Mouse (Mus musculus) frontal cortex, adult 2 months (tissue): Measurements from ENCODE around the gene 1600002K03Rik. TPM values are rescaled to one million over a fixed set of nuclear protein-coding genes. Genes with fewer than 3 reads are reported as not detected.

ENCODE experiments used
- DNase-seq, 2 experiments: peaks; one replicate each; pipeline ENCODE4 v3.0.0; 2022; ENCODE audit warnings: low spot score in 1 of 2; ENCODE audit errors: extremely low spot score in 1 of 2
- polyA plus RNA-seq: library from polyadenylated mRNA; depleted of rRNA; stranded (reverse); fragments of >200 nt; gene quantifications from 2 replicates; pipeline ENCODE4 v1.2.3, GENCODE M21; 2012

1600002K03Rik gene
- polyA plus RNA-seq, 1 experiment = 14.3 TPM

DNA sequence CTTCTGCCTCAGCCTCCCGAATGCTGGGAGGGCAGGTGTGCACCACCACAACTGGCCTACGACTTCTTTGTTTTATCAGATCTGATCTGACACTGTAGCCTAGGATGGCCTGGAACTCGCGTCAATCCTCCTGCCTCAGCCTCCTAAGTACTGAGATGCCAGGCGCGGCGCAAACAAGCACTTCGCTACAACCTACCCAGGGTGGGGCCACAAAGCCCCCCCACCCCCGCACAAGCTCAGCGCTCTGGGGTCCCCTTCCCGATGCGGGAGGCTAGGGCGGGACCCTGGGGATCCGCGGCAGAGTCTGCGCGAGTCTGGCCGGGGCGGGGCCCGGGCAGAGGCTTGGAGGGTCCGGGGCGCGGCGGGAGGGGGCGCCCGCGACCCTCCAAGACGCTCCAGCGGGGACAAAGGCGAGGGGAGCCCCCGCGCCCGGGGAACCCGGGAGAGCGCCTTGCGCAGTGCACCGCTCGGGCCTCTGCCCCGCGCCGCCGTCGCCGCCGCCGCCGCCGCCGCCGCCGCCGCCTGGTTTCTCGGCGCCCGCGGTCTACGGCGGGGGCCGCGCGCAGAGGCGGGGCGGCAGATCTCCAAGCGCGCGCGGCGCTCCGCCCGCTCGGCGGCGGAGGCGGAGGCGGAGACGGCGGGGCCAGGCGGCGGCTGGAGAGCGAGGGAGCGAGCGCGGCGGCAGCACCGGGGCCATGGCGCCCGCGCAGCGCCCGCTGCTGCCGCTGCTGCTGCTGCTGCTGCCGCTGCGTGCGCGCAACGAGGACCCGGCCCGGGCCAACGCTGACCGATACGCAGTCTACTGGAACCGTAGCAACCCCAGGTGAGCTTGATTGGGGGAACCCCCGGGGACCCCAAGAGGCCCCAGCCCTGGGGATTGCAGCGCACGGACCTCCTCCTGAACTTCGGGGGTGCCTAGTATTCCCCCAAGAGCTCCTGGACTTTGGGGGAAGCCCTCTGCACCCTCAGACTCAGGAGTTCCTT is 6.6 kb downstream of the 1600002K03Rik start, which contains the start of gene Efna2:
TSS of gene Efna2 (plus strand) at position 415 of the 984 bp plus-strand sequence.
- DNase-seq = no peak

DNA sequence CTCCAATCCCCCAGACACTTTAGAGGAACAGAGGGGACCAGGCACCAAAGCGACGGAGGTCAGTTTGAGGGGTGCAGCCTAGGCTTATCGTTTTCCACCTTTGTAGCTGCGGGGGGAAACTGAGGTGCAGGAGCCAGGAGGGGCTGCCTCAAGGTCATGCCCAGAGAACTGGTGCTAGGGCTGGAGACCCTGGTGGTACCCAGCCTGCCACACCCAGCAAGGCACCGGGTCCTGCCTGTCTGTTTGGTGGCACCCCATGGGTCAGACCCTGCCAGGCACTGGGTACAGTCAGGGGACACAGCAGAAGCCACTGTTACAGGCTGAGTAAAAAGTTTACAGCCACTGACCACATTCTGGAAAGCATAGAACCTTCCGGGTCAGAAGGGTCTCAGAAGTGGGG is 7.5 kb downstream of the 1600002K03Rik start:
- no peak for DNase-seq

DNA sequence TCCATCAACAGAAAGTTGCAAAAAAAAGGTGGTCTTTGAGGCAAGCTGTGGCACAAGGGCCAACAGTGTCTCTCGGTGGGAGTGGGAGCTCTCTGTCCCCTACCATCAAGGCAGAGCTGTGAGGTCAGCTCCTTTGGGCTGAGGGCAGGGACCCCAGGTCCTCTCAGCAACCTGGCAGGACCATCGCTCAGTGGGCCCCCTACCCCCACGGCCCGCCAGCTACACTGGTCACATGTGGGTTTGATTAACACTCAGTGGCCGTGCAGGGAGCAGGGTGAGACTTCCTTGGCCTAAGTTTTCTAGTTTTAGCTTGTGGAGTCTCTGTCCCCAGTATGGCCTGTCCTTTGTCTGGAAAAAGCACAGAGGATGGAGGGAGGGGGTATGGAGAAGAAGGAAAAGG is 8.1 kb downstream of the 1600002K03Rik start:
- DNase-seq = no peak

DNA sequence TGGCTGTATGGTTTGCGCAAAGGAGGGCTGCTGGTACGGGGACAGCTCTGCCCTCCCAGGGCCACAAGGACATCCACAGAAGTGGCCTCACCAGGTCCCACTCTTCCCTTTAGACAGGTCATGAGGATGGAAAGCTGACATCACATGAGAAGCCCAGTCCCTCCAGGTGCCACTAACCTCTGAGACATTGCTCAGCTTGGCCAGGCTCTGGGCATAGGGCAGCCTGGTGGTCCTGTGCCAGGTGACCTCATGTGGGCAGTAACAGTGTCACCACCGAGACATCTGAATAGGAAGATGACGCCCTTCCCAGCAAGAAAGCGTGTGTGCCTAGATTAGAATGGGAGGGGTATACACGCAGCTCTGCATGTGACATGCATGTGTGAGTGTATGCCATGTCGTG is 9.8 kb downstream of the 1600002K03Rik start:
- no peak for DNase-seq

DNA sequence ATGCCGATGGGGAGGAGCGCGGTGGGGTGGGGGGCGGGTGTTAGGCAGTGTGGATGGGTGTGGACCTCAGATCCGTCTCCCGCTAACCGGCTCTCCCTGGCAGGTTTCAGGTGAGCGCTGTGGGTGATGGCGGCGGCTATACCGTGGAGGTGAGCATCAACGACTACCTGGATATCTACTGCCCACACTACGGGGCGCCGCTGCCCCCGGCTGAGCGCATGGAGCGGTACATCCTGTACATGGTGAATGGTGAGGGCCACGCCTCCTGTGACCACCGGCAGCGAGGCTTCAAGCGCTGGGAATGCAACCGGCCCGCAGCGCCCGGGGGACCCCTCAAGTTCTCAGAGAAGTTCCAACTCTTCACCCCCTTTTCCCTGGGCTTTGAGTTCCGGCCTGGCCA is 13.9 kb downstream of the 1600002K03Rik start:
- no peak for DNase-seq

DNA sequence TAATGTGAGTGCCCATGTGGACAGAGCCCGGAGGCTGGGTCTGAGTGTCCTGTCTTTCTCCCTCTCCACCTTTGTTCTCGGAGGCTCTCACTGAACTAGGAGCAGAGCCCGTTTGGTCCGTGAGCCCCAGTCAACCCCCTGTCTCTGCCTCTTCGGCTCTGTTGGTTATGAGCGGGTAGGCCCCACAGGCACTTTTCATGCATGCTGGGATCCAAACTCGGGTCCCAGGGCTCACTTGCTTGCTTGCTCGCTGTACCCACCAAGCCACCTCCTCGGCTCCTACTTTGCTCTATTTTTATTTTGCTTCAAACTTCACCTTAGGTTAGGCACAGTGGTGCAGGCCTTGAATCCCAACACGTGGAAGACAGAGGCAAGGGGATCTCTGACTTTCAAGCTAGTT is 15.0 kb downstream of the 1600002K03Rik start:
- no peak for DNase-seq

DNA sequence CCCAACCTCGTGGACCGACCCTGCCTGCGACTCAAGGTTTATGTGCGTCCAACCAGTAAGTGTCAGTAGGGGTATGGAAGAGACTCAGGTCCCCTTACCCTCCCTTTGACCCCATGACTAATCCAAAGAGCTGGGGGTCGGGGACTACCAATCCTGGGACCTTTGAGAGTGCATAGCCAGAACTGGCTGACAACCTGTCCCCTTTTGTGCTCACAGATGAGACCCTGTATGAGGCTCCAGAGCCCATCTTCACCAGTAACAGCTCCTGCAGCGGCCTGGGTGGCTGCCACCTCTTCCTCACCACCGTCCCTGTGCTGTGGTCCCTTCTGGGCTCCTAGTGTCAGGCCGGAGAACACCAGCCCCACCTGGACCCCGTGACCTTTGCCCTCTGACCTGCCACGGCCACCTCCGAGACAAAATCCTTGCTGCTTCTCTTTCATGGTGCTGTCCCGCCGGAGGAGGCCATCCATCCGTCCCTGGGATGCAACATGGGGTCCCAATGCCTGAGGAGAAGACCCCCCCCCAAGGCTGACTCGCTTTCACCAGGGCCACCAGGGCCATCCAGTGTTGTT is 15.8 kb downstream of the 1600002K03Rik start:
- DNase-seq = no peak

DNA sequence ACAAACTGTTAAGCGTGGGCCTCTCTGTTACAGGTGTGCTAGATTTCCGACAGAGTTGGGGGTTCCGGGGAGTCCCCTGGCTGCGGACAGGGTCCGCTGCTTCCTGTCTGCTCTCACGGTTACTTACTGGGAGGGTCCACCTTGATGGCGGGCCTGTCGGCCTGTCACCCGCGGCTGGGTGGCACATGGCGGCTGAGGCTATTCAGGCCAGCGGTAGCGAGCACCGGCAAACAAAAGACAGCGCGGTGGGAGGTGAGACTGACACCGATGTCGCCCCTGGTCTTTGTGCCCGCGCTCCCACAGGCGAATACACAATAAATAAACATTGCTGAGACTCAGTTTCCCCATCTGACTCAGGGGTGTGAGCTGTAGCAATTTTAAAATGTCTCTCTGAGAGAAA is 17.3 kb downstream of the 1600002K03Rik start:
- DNase-seq = no peak

DNA sequence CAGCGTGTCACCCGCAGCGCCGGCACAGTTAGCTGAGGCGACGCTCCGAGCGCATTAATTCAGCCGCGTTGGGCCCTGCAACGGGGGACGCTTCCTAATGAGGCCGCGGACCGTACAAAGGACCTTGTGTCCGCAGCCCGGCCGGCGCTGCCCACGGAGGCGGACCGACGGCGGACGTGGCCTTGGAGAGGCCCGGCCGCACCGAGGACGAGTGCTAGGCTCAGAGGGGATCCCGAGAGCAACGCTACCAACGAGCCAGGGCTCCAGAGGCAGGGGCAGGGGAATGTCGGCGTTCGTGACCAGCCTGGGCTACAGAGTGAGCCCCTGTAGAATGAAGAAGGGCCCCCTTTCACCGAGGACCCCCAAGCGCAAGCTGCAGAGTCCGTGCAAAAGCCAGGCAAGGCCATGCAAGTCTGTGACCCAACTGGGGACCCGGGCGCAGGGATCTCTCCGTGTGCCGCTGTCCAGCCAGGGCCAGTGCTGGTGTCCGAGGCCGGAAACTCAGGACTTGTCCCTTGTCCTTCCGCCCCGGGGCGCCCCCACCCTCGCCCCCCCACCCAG is 17.8 kb downstream of the 1600002K03Rik start:
- no peak for DNase-seq

DNA sequence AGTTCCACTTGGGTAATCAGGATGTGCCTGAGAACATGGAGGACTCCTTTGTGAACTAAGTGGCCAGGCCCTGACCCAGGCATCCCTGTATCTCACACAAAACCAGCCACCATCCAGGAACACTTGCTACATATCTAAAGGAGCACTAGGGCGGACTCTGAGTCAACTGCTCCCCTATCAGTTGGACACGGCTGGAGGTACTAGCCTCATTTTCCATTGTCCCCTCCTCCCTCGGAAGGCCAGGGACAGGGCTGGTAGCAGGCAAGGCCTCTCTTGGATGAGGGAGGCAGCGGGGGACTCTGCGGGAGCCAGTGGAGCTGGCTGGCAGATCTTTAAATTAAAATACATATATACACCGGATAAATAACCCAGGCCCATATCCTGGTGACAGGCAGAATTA is 21.2 kb downstream of the 1600002K03Rik start:
- no peak for DNase-seq

DNA sequence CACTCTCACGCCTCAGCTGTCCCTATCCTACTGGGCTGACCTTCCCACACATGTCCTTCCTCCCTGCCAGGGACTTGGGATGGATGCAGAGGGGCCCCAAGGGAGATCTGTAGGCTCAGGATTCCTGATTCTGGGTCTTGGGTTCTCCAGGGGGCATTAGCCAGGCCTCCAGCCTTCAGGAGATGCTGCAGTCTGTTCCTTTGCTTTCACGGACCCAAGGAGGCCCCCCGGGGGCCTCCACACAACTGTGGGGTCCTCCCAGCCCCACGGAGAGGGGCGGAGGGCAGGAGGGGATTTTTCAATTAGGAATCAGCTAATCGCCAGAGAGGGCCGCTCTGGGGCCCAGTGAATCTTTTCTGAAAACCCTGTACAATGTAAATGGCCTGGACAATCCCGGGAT is 21.7 kb downstream of the 1600002K03Rik start:
- no peak for DNase-seq

DNA sequence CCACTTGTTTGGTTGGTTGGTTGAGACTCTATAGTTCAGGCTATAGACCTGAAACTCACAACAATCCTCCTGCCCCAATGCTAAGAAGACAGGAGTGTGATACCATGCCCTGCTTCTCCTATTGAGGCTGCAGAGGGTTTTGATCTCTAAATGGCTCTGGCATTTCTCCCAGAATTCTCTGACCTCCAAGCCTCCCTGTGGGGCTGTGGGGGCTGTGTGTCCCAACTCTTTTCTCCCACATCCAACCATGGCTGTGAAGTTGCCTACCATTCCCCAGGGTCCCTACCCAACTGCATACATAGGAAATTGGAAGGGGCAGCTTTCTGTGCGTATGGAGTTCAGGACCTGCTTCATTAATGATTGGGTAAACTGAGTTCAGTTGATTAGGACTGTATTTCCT is 23.4 kb downstream of the 1600002K03Rik start:
- no peak for DNase-seq

DNA sequence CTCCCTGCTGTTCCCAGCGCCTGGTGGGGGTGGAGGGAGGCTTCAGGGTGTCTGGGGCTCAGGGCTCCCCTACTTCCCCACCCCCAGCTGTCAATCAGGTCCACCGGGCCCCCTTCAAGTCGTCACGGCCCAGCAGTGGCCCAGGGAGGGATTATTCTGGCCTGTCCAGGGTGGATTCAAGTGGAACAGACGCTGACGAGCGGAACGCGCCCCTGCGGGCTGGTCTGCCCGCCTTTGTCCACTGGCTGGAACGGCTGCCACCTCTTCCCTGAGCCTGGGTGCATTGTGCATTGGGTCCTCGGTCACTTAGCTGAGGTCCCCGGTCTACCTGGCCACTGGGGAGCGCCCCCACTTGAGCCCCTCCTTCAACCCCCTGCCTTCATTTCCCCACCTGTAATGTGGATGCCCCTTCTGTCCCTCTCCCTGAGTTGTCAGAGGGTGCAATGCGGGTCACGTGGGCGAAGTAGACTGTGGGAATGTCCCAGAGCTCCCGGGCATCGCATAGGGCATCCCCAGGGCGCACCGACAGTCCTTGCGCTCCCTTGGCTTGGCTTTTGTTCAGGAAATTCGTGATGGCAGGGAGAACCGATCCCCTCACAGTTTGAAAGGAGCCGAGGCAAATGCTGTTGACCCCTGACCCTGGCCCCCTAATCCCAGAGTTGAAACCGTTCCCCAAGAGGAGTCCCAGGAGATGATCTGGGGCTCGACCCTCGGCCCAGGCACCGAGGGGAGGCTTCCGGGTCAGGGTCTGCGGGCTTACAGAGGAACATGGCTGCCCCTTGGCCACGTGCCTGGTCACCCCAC is 24.2 kb downstream of the 1600002K03Rik start:
- DNase-seq = no peak

DNA sequence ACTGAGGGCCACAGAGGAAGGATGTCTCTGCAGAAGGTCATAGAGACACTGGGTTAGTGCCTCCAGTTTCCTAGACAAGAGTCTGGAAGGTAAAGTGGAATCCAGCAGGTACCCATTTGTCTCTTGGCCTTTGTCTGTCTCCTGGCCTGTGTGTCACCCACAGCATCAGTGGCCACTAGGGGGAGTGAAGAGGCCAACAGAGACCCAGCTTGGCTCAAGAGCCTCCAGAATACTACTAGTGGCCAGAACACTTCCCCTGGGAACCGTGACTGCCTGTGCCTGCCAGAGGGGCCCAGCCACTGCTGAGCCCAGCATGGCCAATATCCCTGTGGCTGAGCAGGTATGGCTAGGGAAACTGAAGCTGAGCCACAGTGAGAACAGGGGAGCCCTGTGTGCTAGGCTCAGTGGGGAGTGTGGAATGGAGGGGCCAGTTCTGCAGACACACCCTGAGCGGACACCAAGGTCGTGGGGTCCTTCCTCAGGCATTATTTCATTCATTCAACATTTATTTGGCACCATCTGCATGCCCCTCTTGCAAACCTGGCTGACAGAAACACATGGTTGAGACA is 26.8 kb downstream of the 1600002K03Rik start:
- DNase-seq = peak in 1 of 2 experiments; percentile 91

DNA sequence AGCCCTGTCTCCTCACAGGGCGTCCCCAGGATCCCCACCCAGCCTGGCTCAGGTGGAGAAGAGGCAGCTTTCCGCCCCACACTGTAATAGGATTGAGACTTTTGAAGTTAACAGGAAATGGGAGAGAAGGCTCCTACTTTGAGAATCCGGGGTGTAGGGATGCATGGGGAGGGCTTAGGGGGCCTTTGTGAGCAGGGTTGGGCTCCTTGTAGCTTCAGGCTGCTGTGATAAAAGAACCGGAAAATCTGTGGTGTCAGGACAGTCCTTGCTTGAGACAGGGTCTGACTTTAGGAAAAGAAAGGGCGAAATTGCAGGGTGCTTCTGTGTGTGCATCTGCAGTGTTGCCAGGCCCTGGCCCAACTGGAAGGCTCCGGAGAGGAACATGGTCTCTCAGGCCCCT is 27.7 kb downstream of the 1600002K03Rik start:
- DNase-seq = no peak

DNA sequence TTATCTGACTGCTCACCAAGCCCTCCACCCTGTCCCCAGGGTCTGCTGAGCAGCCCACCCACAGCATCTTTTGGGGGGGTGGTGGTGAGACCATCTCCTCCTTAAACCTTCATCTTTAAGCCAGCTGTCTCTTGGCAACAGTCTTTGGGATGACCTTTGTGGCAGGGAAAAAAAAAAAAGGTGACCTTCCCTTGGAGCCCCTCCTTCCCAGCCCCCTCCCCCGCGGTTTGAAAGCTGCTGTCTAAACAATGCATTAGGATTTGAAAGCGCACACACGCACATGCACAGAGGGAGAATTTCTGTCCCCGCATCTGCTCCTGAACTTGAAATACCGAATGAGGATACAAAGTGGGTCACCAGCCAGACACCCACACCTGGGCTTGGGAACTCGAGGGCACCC is 31.3 kb downstream of the 1600002K03Rik start:
- no peak for DNase-seq

DNA sequence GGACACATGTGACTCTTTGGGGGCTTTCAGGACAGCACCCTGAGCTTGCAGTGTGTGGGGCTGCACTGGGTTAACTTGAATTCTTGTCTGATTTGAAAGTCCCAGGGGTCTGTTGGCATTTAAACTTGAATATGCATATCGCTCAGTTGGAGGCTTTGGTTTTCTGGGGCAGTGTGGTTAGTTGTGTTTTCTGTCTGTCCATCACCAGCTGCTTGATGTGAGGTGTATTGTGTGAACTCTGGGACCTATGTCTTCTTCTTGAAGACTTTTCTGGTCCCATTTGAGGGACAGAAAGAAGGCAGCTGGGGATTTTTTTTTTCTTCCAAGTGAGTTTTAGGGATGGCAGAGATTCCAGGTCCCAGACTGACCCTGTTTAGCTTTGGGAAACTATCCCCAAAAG is 34.5 kb downstream of the 1600002K03Rik start:
- DNase-seq = no peak

DNA sequence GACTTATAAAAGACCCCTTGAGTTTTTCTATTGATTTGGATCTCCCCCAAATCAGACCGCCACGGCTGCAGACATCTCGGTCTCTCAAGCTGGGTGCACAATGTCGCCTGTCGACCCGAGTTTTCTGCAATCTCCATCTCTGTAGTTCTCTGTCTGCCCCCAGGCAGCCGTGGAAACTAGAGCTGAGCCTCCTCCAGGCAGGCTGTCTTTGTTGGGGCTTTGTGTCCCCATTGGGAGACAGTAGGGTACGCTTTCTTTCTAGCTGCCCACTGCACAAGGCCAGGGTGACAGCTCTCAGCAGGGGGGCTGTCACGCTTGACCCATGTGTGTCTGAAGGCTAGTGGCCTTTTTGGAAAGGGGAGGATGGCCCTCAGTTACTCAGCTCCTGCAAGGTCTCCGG is 34.9 kb downstream of the 1600002K03Rik start:
- no peak for DNase-seq

DNA sequence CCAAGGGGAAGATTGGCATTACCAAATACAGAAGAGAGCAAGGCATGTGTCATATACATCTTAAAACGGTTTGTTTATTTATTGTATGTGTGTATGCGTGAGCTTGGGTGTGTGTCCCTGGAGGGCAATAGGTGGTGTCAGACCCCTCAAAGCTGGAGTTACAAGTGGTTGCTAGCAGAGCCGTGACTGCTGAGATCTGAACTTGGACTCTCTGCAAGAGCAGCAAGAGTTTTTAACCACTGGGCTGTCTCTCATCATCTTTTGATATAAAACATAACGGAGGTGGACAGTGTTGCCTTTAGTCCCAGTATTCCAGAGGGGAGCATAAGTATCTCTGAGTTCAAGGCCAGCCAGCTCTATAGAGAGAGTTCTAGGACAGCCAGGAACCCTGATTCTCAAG is 35.5 kb downstream of the 1600002K03Rik start:
- DNase-seq = no peak

DNA sequence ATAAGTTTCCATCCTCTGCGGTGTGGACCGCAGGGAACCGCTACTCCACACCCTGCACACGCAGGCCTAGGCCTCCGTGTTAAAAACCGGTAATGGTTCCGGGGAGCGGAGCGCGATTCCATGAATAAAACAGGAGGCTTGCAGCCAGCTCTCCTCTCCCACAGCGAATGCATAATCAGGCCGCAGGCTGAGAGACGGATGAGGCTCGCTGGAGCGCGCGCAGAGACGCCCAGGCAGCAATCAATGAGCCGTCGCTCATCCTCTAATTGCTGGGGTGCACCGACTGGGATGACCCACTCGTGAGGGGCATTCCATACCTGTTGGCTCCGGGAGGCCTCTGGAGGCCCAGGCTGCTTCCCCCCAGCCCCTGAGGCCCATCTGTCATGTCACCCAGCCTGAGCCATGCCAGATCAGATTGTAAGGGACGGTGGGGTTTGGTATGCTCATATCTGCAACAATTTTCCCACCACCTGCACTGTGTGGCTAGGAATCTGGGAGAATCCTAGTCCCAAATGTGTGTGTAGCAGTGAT is 36.2 kb downstream of the 1600002K03Rik start:
- DNase-seq = peak in 1 of 2 experiments; percentile 58
